Mouse (Mus musculus): ENCODE measurements around the gene Kit.

- TF ChIP-seq POLR2A (IDR thresholded peaks at IDR 0.05; ENCODE audit: low read depth, low read length) (no peak), CTCF (IDR thresholded peaks at IDR 0.05; ENCODE audit: extremely low read depth, insufficient read length, insufficient replicate concordance, low read depth, low read length) (no peak)
Measured at GRCm38 (mm10) chr5:75635385-75635784, 60.7 kb downstream of the Kit start.
